Mouse (Mus musculus): ENCODE results near the gene Hdac8. TPM values are rescaled to one million over a fixed set of nuclear protein-coding genes. Genes with fewer than 3 reads are reported as not detected.

Gene Hdac8
- polyA plus RNA-seq (2014; fragmentation: Nextera tagmentation; extraction: Ambion mirVana) = 2.9 and 3.2 TPM in 2 replicates

- Histone ChIP-seq H3K36me3 (ENCODE audit: control insufficient read depth, insufficient read depth, low read length) (no peaks in the 10 kb centered on the region), H3K27ac (ENCODE audit: low read depth, low read length) (no peak within 1 kb of the TSS), H3K27me3 (ENCODE audit: control insufficient read depth, insufficient read depth, low read length) (no peaks in the 10 kb centered on the region), H3K4me1 (ENCODE audit: control insufficient read depth, insufficient read depth, low read length) (no peaks in the 10 kb centered on the region), H3K4me3 (ENCODE audit: low read depth, low read length) (peak within 1 kb of the TSS; percentile 43), H3K4me2 (ENCODE audit: low read depth, low read length) (peak within 1 kb of the TSS; percentile 41), H3K9ac (replicated peaks; ENCODE audit: low read depth, low read length) (peak within 1 kb of the TSS; percentile 21; the same call in 1 of the 2 replicates), H3K9me3 (ENCODE audit: control insufficient read depth, low read length) (no peaks in the 10 kb centered on the region)
- 20% methylated on average over 27 of the region's 27 CpGs for WGBS
- peak; percentile 92 for ATAC-seq (ENCODE audit: low read depth)
Observed at GRCm38 (mm10) chrX:102504644-102505481, at the start of gene Hdac8. TSS of gene Hdac8 (minus strand) at chrX:102505359.

DNA sequence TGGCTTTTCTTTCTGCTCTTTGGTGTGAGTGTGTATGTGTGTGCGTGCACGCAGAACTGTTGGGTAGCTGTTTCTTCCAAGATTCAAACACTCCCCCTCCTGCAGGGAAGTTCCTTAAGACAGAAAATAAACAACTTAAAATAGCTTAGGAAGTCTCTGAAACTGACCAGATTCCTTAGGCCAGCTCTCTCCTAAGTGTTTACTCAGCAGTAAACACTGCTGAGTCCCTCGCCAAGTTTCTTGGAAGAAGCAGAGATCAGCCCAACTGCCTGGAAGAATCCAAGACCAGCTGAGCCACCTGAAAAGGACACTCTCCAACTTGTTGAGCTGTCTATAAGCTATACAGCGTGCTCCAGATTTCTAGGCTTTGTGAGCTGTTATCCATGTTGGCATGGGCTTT, 4.0 kb upstream of the Hdac8 start:
- no peak overlapping the region for H3K4me3 ChIP-seq (ENCODE audit: low read depth, low read length)
- no peak overlapping the region for H3K9ac ChIP-seq (replicated peaks; ENCODE audit: low read depth, low read length)
- 70% methylated on average over 4 of the region's 4 CpGs for WGBS
- no peak for ATAC-seq (ENCODE audit: low read depth)
- H3K27me3 ChIP-seq (ENCODE audit: control insufficient read depth, insufficient read depth, low read length) = no peaks in the 10 kb centered on the region
- H3K4me2 ChIP-seq (ENCODE audit: low read depth, low read length) = no peak overlapping the region
- H3K4me1 ChIP-seq (ENCODE audit: control insufficient read depth, insufficient read depth, low read length) = no peaks in the 10 kb centered on the region
- no peaks in the 10 kb centered on the region for H3K9me3 ChIP-seq (ENCODE audit: control insufficient read depth, low read length)
- no peak overlapping the region for H3K27ac ChIP-seq (ENCODE audit: low read depth, low read length)
- no peaks in the 10 kb centered on the region for H3K36me3 ChIP-seq (ENCODE audit: control insufficient read depth, insufficient read depth, low read length)

- WGBS = 31% methylated on average over 10 of the region's 10 CpGs
Observed at GRCm38 (mm10) chrX:102504179-102504578, 980 bp downstream of the Hdac8 start.

GRCm38 (mm10) chrX:102493992-102494730, 11.0 kb downstream of the Hdac8 start:
- no peak overlapping the region for H3K27ac ChIP-seq (ENCODE audit: low read depth, low read length)
- H3K9me3 ChIP-seq (ENCODE audit: control insufficient read depth, low read length) = no peaks in the 10 kb centered on the region
- H3K36me3 ChIP-seq (ENCODE audit: control insufficient read depth, insufficient read depth, low read length) = no peaks in the 10 kb centered on the region
- no peaks in the 10 kb centered on the region for H3K4me1 ChIP-seq (ENCODE audit: control insufficient read depth, insufficient read depth, low read length)
- no peak overlapping the region for H3K4me2 ChIP-seq (ENCODE audit: low read depth, low read length)
- 80% methylated on average over 6 of the region's 6 CpGs for WGBS
- no peak overlapping the region for H3K9ac ChIP-seq (replicated peaks; ENCODE audit: low read depth, low read length)
- H3K4me3 ChIP-seq (ENCODE audit: low read depth, low read length) = no peak overlapping the region
- peak; percentile 60; the same call in 1 of the 2 replicates for ATAC-seq (ENCODE audit: low read depth)
- no peaks in the 10 kb centered on the region for H3K27me3 ChIP-seq (ENCODE audit: control insufficient read depth, insufficient read depth, low read length)

More at GRCm38 (mm10) chrX:102504179-102504578, 980 bp downstream of the Hdac8 start:
- ATAC-seq (ENCODE audit: low read depth) = peak; percentile 16; the same call in 1 of the 2 replicates
- H3K27me3 ChIP-seq (ENCODE audit: control insufficient read depth, insufficient read depth, low read length) = no peaks in the 10 kb centered on the region
- no peaks in the 10 kb centered on the region for H3K36me3 ChIP-seq (ENCODE audit: control insufficient read depth, insufficient read depth, low read length)
- no peak overlapping the region for H3K9ac ChIP-seq (replicated peaks; ENCODE audit: low read depth, low read length)
- H3K27ac ChIP-seq (ENCODE audit: low read depth, low read length) = no peak overlapping the region
- no peaks in the 10 kb centered on the region for H3K4me1 ChIP-seq (ENCODE audit: control insufficient read depth, insufficient read depth, low read length)
- H3K4me2 ChIP-seq (ENCODE audit: low read depth, low read length) = peak overlapping the region; percentile 41
- H3K9me3 ChIP-seq (ENCODE audit: control insufficient read depth, low read length) = no peaks in the 10 kb centered on the region
- peak overlapping the region; percentile 43 for H3K4me3 ChIP-seq (ENCODE audit: low read depth, low read length)

DNA sequence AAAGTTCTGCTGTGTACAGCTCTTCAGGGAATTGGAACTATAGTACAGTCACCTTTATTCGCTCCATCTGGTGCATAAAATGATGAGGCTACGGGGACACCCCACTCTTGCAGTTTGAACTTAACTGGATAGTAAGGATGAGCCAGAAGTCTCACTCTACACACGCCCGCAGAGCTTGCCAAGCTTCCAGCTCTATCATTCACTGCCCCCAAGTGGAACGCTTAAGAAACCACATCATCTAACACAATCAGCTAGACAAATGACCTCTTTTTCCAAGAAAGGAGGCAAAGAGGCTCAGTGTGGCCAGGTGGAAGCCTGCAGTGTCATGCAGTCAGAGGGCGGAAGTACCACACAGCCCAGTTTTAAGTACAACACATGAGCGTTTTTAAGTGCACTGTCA, 19.6 kb downstream of the Hdac8 start:
- 83% methylated on average over 7 of the region's 7 CpGs for WGBS
- H3K4me1 ChIP-seq (ENCODE audit: control insufficient read depth, insufficient read depth, low read length) = no peaks in the 10 kb centered on the region
- ATAC-seq (ENCODE audit: low read depth) = no peak
- no peak overlapping the region for H3K4me2 ChIP-seq (ENCODE audit: low read depth, low read length)
- no peaks in the 10 kb centered on the region for H3K36me3 ChIP-seq (ENCODE audit: control insufficient read depth, insufficient read depth, low read length)
- H3K9ac ChIP-seq (replicated peaks; ENCODE audit: low read depth, low read length) = no peak overlapping the region
- H3K4me3 ChIP-seq (ENCODE audit: low read depth, low read length) = no peak overlapping the region
- H3K9me3 ChIP-seq (ENCODE audit: control insufficient read depth, low read length) = no peaks in the 10 kb centered on the region
- no peak overlapping the region for H3K27ac ChIP-seq (ENCODE audit: low read depth, low read length)
- H3K27me3 ChIP-seq (ENCODE audit: control insufficient read depth, insufficient read depth, low read length) = no peaks in the 10 kb centered on the region

DNA sequence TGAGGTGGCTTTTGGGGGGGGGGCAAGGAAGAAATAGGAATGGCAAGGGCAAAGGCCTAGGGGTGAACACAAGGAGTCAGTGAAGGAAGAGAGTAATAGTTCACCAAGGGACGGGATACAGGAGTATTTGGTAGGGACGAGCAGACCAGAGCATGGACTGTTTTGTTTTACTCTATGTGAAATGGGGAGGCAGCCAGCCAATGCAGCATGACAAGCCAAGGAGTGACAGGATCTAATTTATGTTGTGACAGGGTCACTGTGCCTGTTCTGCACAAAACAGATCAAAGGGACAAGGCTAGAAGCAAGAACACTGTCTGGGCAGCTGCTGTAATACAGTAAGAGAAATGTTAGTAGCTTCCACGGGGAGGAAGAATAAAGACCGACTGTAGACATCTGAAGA, 25.5 kb downstream of the Hdac8 start:
- Histone ChIP-seq H3K9me3 (ENCODE audit: control insufficient read depth, low read length) (no peaks in the 10 kb centered on the region), H3K4me1 (ENCODE audit: control insufficient read depth, insufficient read depth, low read length) (no peaks in the 10 kb centered on the region)
- 73% methylated on average over 4 of the region's 4 CpGs for WGBS

DNA sequence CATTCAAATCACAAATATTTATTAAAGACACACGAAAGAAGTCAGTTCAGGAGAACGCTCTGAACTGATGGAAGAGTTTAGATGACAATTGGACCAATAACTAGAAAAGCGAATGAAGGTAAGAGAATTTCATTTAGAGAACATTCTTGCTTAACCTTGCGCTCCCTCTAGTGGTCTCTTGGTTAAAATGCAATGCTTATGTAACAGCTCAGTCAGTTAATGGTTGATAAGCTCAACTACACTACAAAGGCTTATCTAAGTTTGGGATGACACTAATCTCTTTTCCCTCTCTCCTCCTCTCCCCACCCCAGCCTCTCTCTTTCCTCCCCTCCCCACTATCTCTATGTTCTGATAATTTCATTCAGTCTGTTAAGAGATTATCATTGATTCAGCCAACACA, 26.2 kb downstream of the Hdac8 start:
- Histone ChIP-seq H3K4me1 (ENCODE audit: control insufficient read depth, insufficient read depth, low read length) (no peaks in the 10 kb centered on the region), H3K9ac (replicated peaks; ENCODE audit: low read depth, low read length) (no peak overlapping the region), H3K36me3 (ENCODE audit: control insufficient read depth, insufficient read depth, low read length) (no peaks in the 10 kb centered on the region), H3K27me3 (ENCODE audit: control insufficient read depth, insufficient read depth, low read length) (no peaks in the 10 kb centered on the region), H3K4me2 (ENCODE audit: low read depth, low read length) (no peak overlapping the region), H3K4me3 (ENCODE audit: low read depth, low read length) (no peak overlapping the region), H3K9me3 (ENCODE audit: control insufficient read depth, low read length) (no peaks in the 10 kb centered on the region), H3K27ac (ENCODE audit: low read depth, low read length) (no peak overlapping the region)
- no peak for ATAC-seq (ENCODE audit: low read depth)
- WGBS = 28% methylated on average over 4 of the region's 4 CpGs

More for the DNA sequence above, 25.5 kb downstream of the Hdac8 start:
- Histone ChIP-seq H3K36me3 (ENCODE audit: control insufficient read depth, insufficient read depth, low read length) (no peaks in the 10 kb centered on the region), H3K27ac (ENCODE audit: low read depth, low read length) (no peak overlapping the region), H3K4me3 (ENCODE audit: low read depth, low read length) (no peak overlapping the region), H3K9ac (replicated peaks; ENCODE audit: low read depth, low read length) (no peak overlapping the region), H3K4me2 (ENCODE audit: low read depth, low read length) (no peak overlapping the region), H3K27me3 (ENCODE audit: control insufficient read depth, insufficient read depth, low read length) (no peaks in the 10 kb centered on the region)
- ATAC-seq (ENCODE audit: low read depth) = no peak

- H3K4me1 ChIP-seq (ENCODE audit: control insufficient read depth, insufficient read depth, low read length) = no peaks in the 10 kb centered on the region
- H3K4me2 ChIP-seq (ENCODE audit: low read depth, low read length) = no peak overlapping the region
- no peak overlapping the region for H3K4me3 ChIP-seq (ENCODE audit: low read depth, low read length)
- ATAC-seq (ENCODE audit: low read depth) = no peak
- no peaks in the 10 kb centered on the region for H3K9me3 ChIP-seq (ENCODE audit: control insufficient read depth, low read length)
- no peak overlapping the region for H3K27ac ChIP-seq (ENCODE audit: low read depth, low read length)
- H3K9ac ChIP-seq (replicated peaks; ENCODE audit: low read depth, low read length) = no peak overlapping the region
- WGBS = 93% methylated on average over 3 of the region's 3 CpGs
- no peaks in the 10 kb centered on the region for H3K36me3 ChIP-seq (ENCODE audit: control insufficient read depth, insufficient read depth, low read length)
- H3K27me3 ChIP-seq (ENCODE audit: control insufficient read depth, insufficient read depth, low read length) = no peaks in the 10 kb centered on the region
Observed at GRCm38 (mm10) chrX:102478481-102478880, 26.7 kb downstream of the Hdac8 start.

- no peak for ATAC-seq (ENCODE audit: low read depth)
- Histone ChIP-seq H3K4me2 (ENCODE audit: low read depth, low read length) (no peak overlapping the region), H3K27me3 (ENCODE audit: control insufficient read depth, insufficient read depth, low read length) (no peaks in the 10 kb centered on the region), H3K9me3 (ENCODE audit: control insufficient read depth, low read length) (no peaks in the 10 kb centered on the region), H3K4me3 (ENCODE audit: low read depth, low read length) (no peak overlapping the region), H3K36me3 (ENCODE audit: control insufficient read depth, insufficient read depth, low read length) (no peaks in the 10 kb centered on the region), H3K27ac (ENCODE audit: low read depth, low read length) (no peak overlapping the region), H3K4me1 (ENCODE audit: control insufficient read depth, insufficient read depth, low read length) (no peaks in the 10 kb centered on the region), H3K9ac (replicated peaks; ENCODE audit: low read depth, low read length) (no peak overlapping the region)
- 34% methylated on average over 3 of the region's 3 CpGs for WGBS
Observed at GRCm38 (mm10) chrX:102476784-102477183, 28.4 kb downstream of the Hdac8 start.

Measured in neural tube, embryonic 14.5 days (tissue).